Mouse (Mus musculus): ENCODE data around the gene Ctu2. TPM values are rescaled to one million over a fixed set of nuclear protein-coding genes. Genes with fewer than 3 reads are reported as not detected.

Gene Ctu2
- 21.3 and 21.5 TPM in 2 replicates for polyA plus RNA-seq (2021; fragmentation: Nextera tagmentation)
- long read RNA-seq, experiment 1, transcript Ctu2-201 (15 exons, 3,066 nt), result major isoform, 48 of 66 reads
- long read RNA-seq, experiment 1, partial matches to known transcripts, result 6 of 66 reads
- long read RNA-seq, experiment 1, other reads (novel, unspliced or antisense), result 12 of 66 reads
- long read RNA-seq, experiment 2, transcript Ctu2-208 (15 exons, 3,999 nt), result minor isoform, 6 of 112 reads
- long read RNA-seq, experiment 2, transcript Ctu2-201 (15 exons, 3,066 nt), result major isoform, 70 of 112 reads
- long read RNA-seq, experiment 2, partial matches to known transcripts, result 11 of 112 reads
- long read RNA-seq, experiment 2, other reads (novel, unspliced or antisense), result 25 of 112 reads

DNA sequence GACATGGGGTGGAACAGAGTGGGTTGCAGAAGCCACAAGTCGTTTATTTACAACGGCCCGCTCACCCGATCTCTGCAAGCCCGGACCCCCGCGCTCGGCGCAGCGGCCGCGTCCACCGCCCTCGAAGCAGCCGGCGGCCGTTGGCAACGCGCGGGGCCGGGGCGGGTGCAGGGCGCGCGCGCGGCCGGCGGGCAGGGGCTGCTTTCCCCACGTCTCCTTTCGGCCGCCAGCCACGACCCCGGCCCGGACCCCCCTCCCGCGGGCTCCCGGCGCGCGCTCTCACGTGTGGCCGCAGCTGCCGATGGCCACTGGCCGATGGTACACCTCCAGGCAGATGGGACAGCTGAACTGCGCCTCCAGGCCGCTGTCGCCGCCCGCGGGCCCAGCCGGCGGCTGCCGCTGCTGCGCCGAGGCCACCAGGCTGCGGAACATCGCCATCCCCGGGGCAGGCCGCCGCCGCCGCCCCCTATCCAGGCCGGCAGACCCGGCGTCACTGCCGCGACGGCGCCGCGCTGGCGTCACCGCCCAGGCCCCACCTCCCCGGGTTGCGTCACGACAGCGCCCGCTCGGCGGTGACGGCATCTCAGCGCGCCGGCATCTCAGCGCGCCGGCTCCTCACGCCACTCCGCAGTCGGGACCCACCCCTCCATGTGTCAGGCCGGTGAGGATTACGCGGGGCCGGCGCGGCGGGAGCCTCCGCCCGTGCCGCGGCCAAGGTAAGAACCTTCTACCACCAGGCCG, at the start of gene Ctu2, which contains the start of gene Rnf166:
TSS of gene Ctu2 (plus strand) at position 564 of the 741 bp plus-strand sequence.
TSS of gene Rnf166 (minus strand) at position 485 of the 741 bp plus-strand sequence.

DNA sequence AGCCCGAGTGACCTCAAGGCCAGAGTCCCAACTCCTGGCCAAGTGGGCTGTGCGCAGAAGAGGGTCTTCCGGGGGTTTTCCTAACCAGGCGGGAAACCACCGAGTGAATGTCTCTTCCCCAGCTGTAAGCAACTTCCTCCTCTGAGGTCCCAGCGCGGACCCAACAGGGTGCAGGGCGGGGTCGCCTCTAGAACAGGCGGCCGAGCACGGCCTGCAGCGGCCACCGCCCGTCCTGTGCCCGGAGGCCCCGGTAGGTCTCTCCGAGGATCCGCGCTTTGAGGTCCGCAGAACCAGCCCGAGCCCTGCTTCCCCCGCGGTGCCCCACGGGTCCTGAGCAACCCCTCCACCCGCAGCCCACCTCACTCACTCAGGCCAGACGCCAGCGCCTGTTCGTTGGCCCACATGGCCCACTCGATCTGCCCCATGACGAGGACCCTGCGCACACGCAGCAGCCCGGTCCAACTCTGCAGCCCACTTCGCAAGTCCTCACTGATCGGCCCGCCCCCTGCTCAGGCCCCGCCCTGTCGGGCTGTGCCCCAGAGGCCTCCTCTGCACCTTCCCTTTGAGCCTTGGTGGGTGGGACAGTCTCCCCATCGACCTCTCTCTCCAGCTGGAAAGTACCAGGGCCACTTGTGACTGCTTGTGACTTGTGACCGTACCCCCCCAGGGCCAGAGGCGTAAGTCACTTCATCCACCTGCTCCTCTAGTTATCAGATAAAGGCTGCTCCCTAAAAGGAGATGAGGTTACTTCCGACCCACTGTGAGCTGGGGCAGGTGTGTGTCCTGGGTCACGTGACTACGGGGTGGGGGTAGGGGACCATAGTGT, 43.3 kb upstream of the Ctu2 start, which contains the start of gene Cyba:
TSS of gene Cyba (minus strand) at position 488 of the 826 bp plus-strand sequence.

DNA sequence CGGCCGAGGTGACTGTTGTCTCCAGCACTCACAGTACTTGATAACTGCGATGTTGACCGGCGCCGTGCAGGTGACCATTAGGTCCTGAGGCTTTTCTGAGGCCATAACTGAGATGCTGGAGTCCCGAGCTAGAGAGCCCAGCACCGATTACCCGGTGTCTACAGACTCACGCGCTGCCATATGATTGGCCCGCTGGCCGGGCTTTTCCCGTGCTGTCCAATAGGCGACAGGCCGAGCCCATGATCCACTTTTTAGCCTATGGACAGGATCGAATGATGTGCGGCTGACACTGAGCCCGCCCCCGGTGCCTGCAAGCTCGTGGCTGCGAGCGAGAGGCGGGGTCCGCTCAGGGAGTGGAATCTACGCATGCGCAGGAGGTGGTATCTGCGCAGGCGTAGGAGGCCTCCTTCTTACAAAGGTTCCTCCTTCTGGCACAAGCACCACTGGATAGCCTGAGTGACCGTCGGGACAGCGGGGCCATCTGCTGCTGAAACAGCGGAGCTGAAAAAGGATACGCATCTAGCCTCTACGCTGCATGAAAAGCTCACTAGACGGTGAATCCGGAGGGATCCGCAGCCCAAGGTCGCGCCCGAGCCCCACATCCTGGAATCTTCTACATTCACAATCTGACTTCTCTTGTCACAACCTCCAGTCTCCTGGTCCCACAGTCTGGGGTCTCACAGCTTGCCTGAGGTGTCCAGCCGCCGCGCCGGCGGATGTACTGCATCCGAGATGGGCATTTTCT, 32.5 kb upstream of the Ctu2 start, which contains the start of gene Mvd:
TSS of gene Mvd (minus strand) at position 161 of the 745 bp plus-strand sequence.

DNA sequence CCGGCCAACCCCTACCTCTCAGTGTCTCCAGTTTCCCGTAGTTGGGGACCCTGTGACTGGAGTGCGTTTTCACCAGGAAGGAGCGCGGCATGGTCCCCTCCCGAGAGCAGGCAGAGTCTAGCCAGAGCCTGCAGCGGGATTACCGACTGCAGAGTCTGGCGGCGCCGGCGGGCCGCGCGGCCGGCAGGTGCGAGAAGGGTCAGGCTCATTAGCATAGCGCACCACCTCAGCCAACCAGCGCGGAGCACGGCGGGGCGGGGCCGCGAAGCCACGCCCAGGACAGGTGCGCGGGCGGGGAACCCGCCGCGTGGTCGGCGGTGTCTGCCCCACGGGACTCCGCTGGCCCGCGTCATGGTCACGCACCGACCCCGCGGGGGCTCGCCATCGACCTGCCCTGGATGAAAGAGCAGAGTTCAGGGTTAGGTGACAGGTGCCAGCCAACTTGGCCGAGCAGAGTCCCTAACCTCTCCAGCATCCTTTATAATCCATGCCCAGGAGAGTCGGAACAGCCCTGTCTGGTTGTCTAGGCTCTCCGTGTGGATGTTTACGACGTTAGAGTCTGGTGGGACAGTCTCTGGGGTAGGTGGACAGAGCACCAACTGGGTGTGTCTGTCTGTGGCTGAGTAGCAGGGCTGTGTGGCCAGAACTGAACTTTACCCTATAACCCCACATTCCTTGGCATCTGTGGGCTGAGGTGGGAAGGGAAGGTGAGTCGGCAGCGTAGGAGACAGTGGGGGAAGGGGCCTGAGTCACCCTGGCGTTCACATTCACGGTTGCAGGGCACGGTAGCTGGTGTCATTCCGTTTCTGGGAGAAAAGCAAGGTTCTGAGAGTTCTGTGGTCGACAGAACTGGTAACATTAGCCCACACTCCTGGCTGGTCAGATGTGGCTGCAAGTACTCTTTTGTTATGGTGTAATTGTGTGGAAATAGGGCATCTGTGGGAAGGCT, 15.1 kb upstream of the Ctu2 start, which contains the start of gene Snai3:
TSS of gene Snai3 (minus strand) at position 210 of the 949 bp plus-strand sequence.

Small RNA genes lying within 50 kb of the gene (microRNA-seq; reads per million reads assigned to microRNA genes)
- not detected for gene Gm24366

Other genes with a start within 250 kb of the Ctu2 start
- 1.2 and 1.9 TPM in 2 replicates for gene Zfpm1, start 194.0 kb upstream of the Ctu2 start, polyA plus RNA-seq (2021; fragmentation: Nextera tagmentation)
- 0.10 TPM in 1 of 2 replicates, not detected in the other for gene Trhr2, start 115.4 kb upstream of the Ctu2 start, polyA plus RNA-seq (2021; fragmentation: Nextera tagmentation)
- 4.1 and 4.5 TPM in 2 replicates for gene Zc3h18, start 99.5 kb upstream of the Ctu2 start, polyA plus RNA-seq (2021; fragmentation: Nextera tagmentation)
- not detected in 2 replicates for gene Il17c, start 54.1 kb upstream of the Ctu2 start, polyA plus RNA-seq (2021; fragmentation: Nextera tagmentation)
- gene Cyba, start 43.2 kb upstream of the Ctu2 start, polyA plus RNA-seq (2021; fragmentation: Nextera tagmentation), result 38.7 and 50.1 TPM in 2 replicates
- gene Mvd, start 32.7 kb upstream of the Ctu2 start, polyA plus RNA-seq (2021; fragmentation: Nextera tagmentation), result 29.1 and 29.9 TPM in 2 replicates
- gene Snai3, start 15.4 kb upstream of the Ctu2 start, polyA plus RNA-seq (2021; fragmentation: Nextera tagmentation), result not detected in 2 replicates
- gene Rnf166, start 79 bp upstream of the Ctu2 start, polyA plus RNA-seq (2021; fragmentation: Nextera tagmentation), result 21.5 and 23.2 TPM in 2 replicates
- 0.84 and 1.2 TPM in 2 replicates for gene Piezo1, start 75.2 kb downstream of the Ctu2 start, polyA plus RNA-seq (2021; fragmentation: Nextera tagmentation)
- gene Cdt1, start 91.9 kb downstream of the Ctu2 start, polyA plus RNA-seq (2021; fragmentation: Nextera tagmentation), result 1.1 and 1.4 TPM in 2 replicates
- 158 and 170 TPM in 2 replicates for gene Aprt, start 100.8 kb downstream of the Ctu2 start, polyA plus RNA-seq (2021; fragmentation: Nextera tagmentation)
- gene Galns, start 135.3 kb downstream of the Ctu2 start, polyA plus RNA-seq (2021; fragmentation: Nextera tagmentation), result 4.3 and 4.6 TPM in 2 replicates
- 195 and 238 TPM in 2 replicates for gene Trappc2l, start 135.5 kb downstream of the Ctu2 start, polyA plus RNA-seq (2021; fragmentation: Nextera tagmentation)
- not detected in 2 replicates for gene Pabpn1l, start 146.6 kb downstream of the Ctu2 start, polyA plus RNA-seq (2021; fragmentation: Nextera tagmentation)
- 3.1 and 4.1 TPM in 2 replicates for gene Cbfa2t3, start 223.0 kb downstream of the Ctu2 start, polyA plus RNA-seq (2021; fragmentation: Nextera tagmentation)